Mouse (Mus musculus) CH12.LX (cell line): Measurements from ENCODE around the gene Serf2.
"Not testable (repeated sequence)": the region's sequence is repeated elsewhere in the genome, so short reads cannot be mapped to it uniquely, and the experiment has no call there.

Source experiments
- CHD2 ChIP-seq: IDR thresholded peaks from 2 replicates; pipeline ENCODE4 v1.6.1; 2011; ENCODE audit warnings: low read length, improper control_type of control experiment
- CTCF ChIP-seq, 2 experiments: IDR thresholded peaks in 1 of 2; conservative IDR thresholded peaks in 1 of 2; 2 replicates each; pipeline ENCODE4 v1.5.1; 2011 to 2012; ENCODE audit warnings: low read depth in 2 of 2, low read length in 2 of 2, improper control_type of control experiment in 1 of 2, inconsistent platforms in 1 of 2, mild to moderate bottlenecking in 1 of 2, moderate library complexity in 1 of 2
- JUN ChIP-seq: IDR thresholded peaks from 2 replicates; pipeline ENCODE4 v1.6.1; 2011; ENCODE audit warnings: low read depth, mild to moderate bottlenecking, low read length, improper control_type of control experiment, moderate library complexity; ENCODE audit not compliant: insufficient read depth
- MAX ChIP-seq: IDR thresholded peaks from 2 replicates; pipeline ENCODE4 v1.6.1; 2011; ENCODE audit warnings: low read length, improper control_type of control experiment
- POLR2A ChIP-seq: IDR thresholded peaks from 2 replicates; pipeline ENCODE4 v1.6.1; 2011; ENCODE audit warnings: low read depth, mild to moderate bottlenecking, improper control_type of control experiment, low read length
- RAD21 ChIP-seq: IDR thresholded peaks from 2 replicates; pipeline ENCODE4 v1.6.1; 2011; ENCODE audit warnings: low read depth, mild to moderate bottlenecking, low read length, improper control_type of control experiment, moderate library complexity
- SMC3 ChIP-seq: IDR thresholded peaks from 2 replicates; pipeline ENCODE4 v1.6.1; 2011; ENCODE audit warnings: low read depth, low read length, improper control_type of control experiment
- UBTF ChIP-seq: IDR thresholded peaks from 2 replicates; pipeline ENCODE4 v1.6.1; 2012; ENCODE audit warnings: low read depth, mild to moderate bottlenecking, inconsistent platforms, low read length, improper control_type of control experiment, moderate library complexity
- USF1 ChIP-seq: IDR thresholded peaks from 2 replicates; pipeline ENCODE4 v1.6.1; 2014; ENCODE audit warnings: low read depth, mild to moderate bottlenecking, inconsistent platforms, low read length, improper control_type of control experiment
- ZC3H11A ChIP-seq: IDR thresholded peaks from 2 replicates; pipeline ENCODE4 v1.6.1; 2012; ENCODE audit warnings: low read depth, mild to moderate bottlenecking, inconsistent platforms, low read length, improper control_type of control experiment
- ZKSCAN1 ChIP-seq: IDR thresholded peaks from 2 replicates; pipeline ENCODE4 v1.6.1; 2012; ENCODE audit warnings: low read depth, inconsistent platforms, low read length, improper control_type of control experiment, borderline replicate concordance

- not testable (repeated sequence) for TF ChIP-seq SMC3; ZC3H11A; UBTF; CTCF (conservative IDR thresholded peaks at IDR 0.05 in 1 of 2, IDR thresholded peaks at IDR 0.05 in 1 of 2; ENCODE audit: low read depth in 2 of 2, low read length in 2 of 2); JUN; CHD2; USF1; RAD21; POLR2A; MAX; ZKSCAN1
Measured at GRCm38 (mm10) chr2:121472783-121473182, 23.8 kb downstream of the Serf2 start.
